Mouse (Mus musculus) midbrain, embryonic 16.5 days (tissue): ENCODE measurements around the gene Ubr2. TPM values are rescaled to one million over a fixed set of nuclear protein-coding genes. Genes with fewer than 3 reads are reported as not detected.

Source experiments
- ATAC-seq: fragments of 200-750 bp; cut with Nextera tagmentation; 2 replicates; pipeline ENCODE4 v1.8.0; 2017; ENCODE audit warnings: moderate TSS enrichment
- H3K27ac ChIP-seq: fragments of 300-500 bp; sonication (generic); 2 replicates; pipeline ENCODE4 v1.5.1; 2014; ENCODE audit warnings: mild to moderate bottlenecking, low read length, mixed read lengths
- H3K27me3 ChIP-seq: fragments of 300-500 bp; sonication (generic); 2 replicates; pipeline ENCODE4 v1.6.1; 2014; ENCODE audit warnings: low read depth, low read length, mixed read lengths; ENCODE audit not compliant: control insufficient read depth, insufficient read depth
- H3K36me3 ChIP-seq: fragments of 300-500 bp; sonication (generic); 2 replicates; pipeline ENCODE4 v1.6.1; 2014; ENCODE audit warnings: mild to moderate bottlenecking, low read length, moderate library complexity, mixed read lengths; ENCODE audit not compliant: control insufficient read depth, insufficient read depth
- H3K4me1 ChIP-seq: fragments of 300-500 bp; sonication (generic); 2 replicates; pipeline ENCODE4 v1.6.1; 2014; ENCODE audit warnings: mild to moderate bottlenecking, low read length, mixed read lengths; ENCODE audit not compliant: control insufficient read depth, insufficient read depth
- H3K4me2 ChIP-seq: fragments of 300-500 bp; sonication (generic); 2 replicates; pipeline ENCODE4 v1.6.1; 2014; ENCODE audit warnings: mild to moderate bottlenecking, low read length, mixed read lengths
- H3K4me3 ChIP-seq: fragments of 300-500 bp; sonication (generic); 2 replicates; pipeline ENCODE4 v1.5.1; 2014; ENCODE audit warnings: low read depth, mild to moderate bottlenecking, low read length, moderate library complexity, mixed read lengths
- H3K9ac ChIP-seq: fragments of 300-500 bp; sonication (generic); 2 replicates; pipeline ENCODE4 v1.6.1; 2014; ENCODE audit warnings: low read depth, low read length, mixed read lengths
- H3K9me3 ChIP-seq: fragments of 300-500 bp; sonication (generic); replicated peaks from 2 replicates; pipeline ENCODE4 v1.6.1; 2014; ENCODE audit warnings: mild to moderate bottlenecking, low read length, mixed read lengths; ENCODE audit not compliant: control insufficient read depth, poor library complexity, severe bottlenecking
- WGBS: fragments of 180-500 bp; shearing (Covaris S2); extraction: QIAGEN DNeasy Blood & Tissue Kit; methylation state at CpG from one replicate; pipeline ENCODE4 v1.1.7; 2014; 5-methylcytosine and 5-hydroxymethylcytosine counted together
- polyA plus RNA-seq: library from polyadenylated mRNA; unstranded; fragments of >200 nt; fragmentation: Nextera tagmentation; extraction: Ambion mirVana; gene quantifications from 2 replicates; pipeline ENCODE4 v1.2.1, GENCODE M21; 2015

Gene Ubr2
- polyA plus RNA-seq, 1 experiment from 2014 or later = 14.3 TPM

GRCm38 (mm10) chr17:46962153-46962552, 48.2 kb downstream of the Ubr2 start:
- Histone ChIP-seq H3K27me3 (no peaks in the 10 kb centered on the region), H3K9ac (no peak overlapping the region), H3K4me2 (no peak overlapping the region), H3K36me3 (peaks cover 64% of the 10 kb centered on the region), H3K27ac (no peak overlapping the region), H3K4me3 (no peak overlapping the region), H3K4me1 (no peaks in the 10 kb centered on the region), H3K9me3 (no peaks in the 10 kb centered on the region)
- ATAC-seq = no peak
- WGBS = 86% methylated on average over 3 of the region's 3 CpGs

DNA sequence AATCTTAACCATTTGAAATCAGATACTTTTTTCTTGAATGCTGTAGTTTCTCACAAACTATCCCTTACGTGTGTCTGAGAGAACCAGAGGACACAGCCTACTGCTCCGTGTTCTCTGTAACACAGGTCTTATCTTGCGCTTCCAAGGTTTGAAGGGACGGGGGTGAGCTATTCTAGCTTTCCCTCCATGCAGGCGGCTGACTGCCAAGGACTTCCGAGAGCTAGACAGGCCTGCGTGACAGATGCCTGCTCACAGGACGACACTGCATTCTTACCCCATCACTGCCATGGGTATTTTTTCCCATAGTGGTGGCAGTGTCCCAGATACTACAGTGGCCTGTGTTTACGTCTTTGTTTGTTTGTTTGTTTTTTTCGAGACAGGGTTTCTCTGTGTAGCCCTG, 50.1 kb downstream of the Ubr2 start:
- WGBS = 94% methylated on average over 10 of the region's 10 CpGs
- no peak for ATAC-seq
- no peak overlapping the region for H3K27ac ChIP-seq
- no peak overlapping the region for H3K9ac ChIP-seq
- no peak overlapping the region for H3K4me3 ChIP-seq
- no peaks in the 10 kb centered on the region for H3K4me1 ChIP-seq
- H3K4me2 ChIP-seq = no peak overlapping the region
- H3K27me3 ChIP-seq = no peaks in the 10 kb centered on the region
- no peaks in the 10 kb centered on the region for H3K9me3 ChIP-seq
- H3K36me3 ChIP-seq = peaks cover 66% of the 10 kb centered on the region

GRCm38 (mm10) chr17:46958045-46958444, 52.3 kb downstream of the Ubr2 start:
- Histone ChIP-seq H3K4me2 (no peak overlapping the region), H3K27ac (no peak overlapping the region), H3K4me1 (no peaks in the 10 kb centered on the region), H3K27me3 (no peaks in the 10 kb centered on the region), H3K9me3 (no peaks in the 10 kb centered on the region), H3K4me3 (no peak overlapping the region), H3K36me3 (peaks cover 71% of the 10 kb centered on the region), H3K9ac (no peak overlapping the region)
- no peak for ATAC-seq
- WGBS = 91% methylated on average over 2 of the region's 2 CpGs

DNA sequence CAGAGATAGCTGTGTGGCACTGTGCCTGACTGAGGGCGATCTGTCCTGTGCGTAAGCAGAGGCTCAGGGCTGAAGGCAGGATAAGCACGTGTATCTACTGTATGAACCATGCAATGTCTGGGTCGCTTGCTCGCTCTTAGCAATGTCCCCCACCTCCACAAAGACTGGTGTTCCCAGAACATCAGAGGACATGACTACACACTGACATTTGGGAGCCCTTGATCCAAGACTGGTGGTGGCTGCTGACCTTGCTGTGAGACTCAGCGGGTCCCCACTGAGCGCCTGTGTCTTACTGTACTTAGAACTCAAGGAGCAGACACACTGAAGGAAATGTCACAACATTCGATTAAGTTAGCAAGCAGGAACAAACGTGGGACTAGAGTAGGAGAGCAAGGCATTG, 64.1 kb downstream of the Ubr2 start:
- peaks cover 47% of the 10 kb centered on the region for H3K36me3 ChIP-seq
- no peaks in the 10 kb centered on the region for H3K27me3 ChIP-seq
- 96% methylated on average over 9 of the region's 9 CpGs for WGBS
- H3K4me3 ChIP-seq = no peak overlapping the region
- no peaks in the 10 kb centered on the region for H3K4me1 ChIP-seq
- no peak for ATAC-seq
- no peak overlapping the region for H3K9ac ChIP-seq
- H3K27ac ChIP-seq = no peak overlapping the region
- H3K4me2 ChIP-seq = no peak overlapping the region
- no peaks in the 10 kb centered on the region for H3K9me3 ChIP-seq

GRCm38 (mm10) chr17:46942421-46942820, 67.9 kb downstream of the Ubr2 start:
- Histone ChIP-seq H3K4me1 (no peaks in the 10 kb centered on the region), H3K4me3 (no peak overlapping the region), H3K9me3 (no peaks in the 10 kb centered on the region), H3K36me3 (peaks cover 66% of the 10 kb centered on the region), H3K27ac (no peak overlapping the region), H3K4me2 (no peak overlapping the region), H3K9ac (no peak overlapping the region), H3K27me3 (no peaks in the 10 kb centered on the region)
- WGBS = 97% methylated on average over 9 of the region's 9 CpGs
- ATAC-seq = no peak

DNA sequence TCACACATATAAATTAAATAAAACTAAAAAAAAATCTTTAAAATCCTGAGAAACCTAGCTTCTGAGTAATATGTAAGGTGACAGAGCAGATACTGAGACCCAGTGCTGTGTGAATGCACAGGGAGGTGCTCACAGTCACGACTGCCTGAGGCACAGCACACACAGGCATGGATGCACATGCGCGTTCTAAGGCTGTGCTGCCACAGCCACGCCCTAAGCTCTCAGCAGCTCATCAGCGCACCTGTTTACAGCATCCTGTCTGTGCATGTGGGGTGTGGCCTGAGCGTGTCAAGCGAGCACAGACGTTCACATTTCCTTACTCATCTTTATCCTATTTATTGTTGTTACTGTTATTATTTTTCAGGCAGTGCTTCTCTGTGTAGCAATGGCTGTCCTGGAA, 69.9 kb downstream of the Ubr2 start:
- Histone ChIP-seq H3K9me3 (no peaks in the 10 kb centered on the region), H3K9ac (no peak overlapping the region), H3K36me3 (peaks cover 64% of the 10 kb centered on the region), H3K4me1 (no peaks in the 10 kb centered on the region), H3K27me3 (no peaks in the 10 kb centered on the region), H3K4me3 (no peak overlapping the region), H3K4me2 (no peak overlapping the region), H3K27ac (no peak overlapping the region)
- no peak for ATAC-seq
- 94% methylated on average over 8 of the region's 8 CpGs for WGBS

GRCm38 (mm10) chr17:46933557-46934348, 76.6 kb downstream of the Ubr2 start:
- ATAC-seq = no peak

DNA sequence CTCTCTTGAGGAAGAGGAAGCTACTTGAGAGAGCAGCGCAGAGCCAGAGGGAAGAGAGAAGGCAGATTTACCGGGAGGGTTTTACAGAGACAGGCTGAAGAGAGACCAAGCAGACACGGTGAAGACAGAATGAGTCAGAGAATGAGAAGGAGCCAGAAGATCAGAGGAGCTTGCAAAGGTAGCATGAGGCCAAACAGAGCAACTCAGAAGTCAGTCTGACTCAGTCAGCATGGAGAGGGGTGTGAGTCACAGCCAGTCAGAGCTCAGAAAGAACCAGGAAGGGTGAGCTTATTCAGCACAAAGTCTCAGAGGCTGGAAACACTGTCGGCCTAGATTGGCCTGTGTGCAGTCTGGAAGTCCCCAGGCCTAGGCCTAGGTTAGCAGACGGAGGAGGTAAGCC, 77.4 kb downstream of the Ubr2 start:
- WGBS = 95% methylated on average over 5 of the region's 5 CpGs
- H3K9ac ChIP-seq = no peak overlapping the region
- no peak overlapping the region for H3K4me3 ChIP-seq
- ATAC-seq = no peak
- H3K36me3 ChIP-seq = peaks cover 64% of the 10 kb centered on the region
- H3K27me3 ChIP-seq = no peaks in the 10 kb centered on the region
- no peaks in the 10 kb centered on the region for H3K4me1 ChIP-seq
- no peaks in the 10 kb centered on the region for H3K9me3 ChIP-seq
- no peak overlapping the region for H3K4me2 ChIP-seq
- H3K27ac ChIP-seq = no peak overlapping the region

More at GRCm38 (mm10) chr17:46933557-46934348, 76.6 kb downstream of the Ubr2 start:
- Histone ChIP-seq H3K4me1 (no peaks in the 10 kb centered on the region), H3K4me2 (no peak overlapping the region), H3K27me3 (no peaks in the 10 kb centered on the region), H3K9me3 (no peaks in the 10 kb centered on the region), H3K4me3 (no peak overlapping the region), H3K9ac (no peak overlapping the region), H3K27ac (no peak overlapping the region), H3K36me3 (peaks cover 69% of the 10 kb centered on the region)
- 85% methylated on average over 19 of the region's 19 CpGs for WGBS

- 94% methylated on average over 7 of the region's 7 CpGs for WGBS
- H3K4me3 ChIP-seq = no peak overlapping the region
- H3K36me3 ChIP-seq = peaks cover 43% of the 10 kb centered on the region
Measured at GRCm38 (mm10) chr17:46929897-46930296, 80.5 kb downstream of the Ubr2 start.

More at GRCm38 (mm10) chr17:46929897-46930296, 80.5 kb downstream of the Ubr2 start:
- Histone ChIP-seq H3K9me3 (no peaks in the 10 kb centered on the region), H3K9ac (no peak overlapping the region), H3K27me3 (no peaks in the 10 kb centered on the region), H3K27ac (no peak overlapping the region), H3K4me2 (no peak overlapping the region), H3K4me1 (no peaks in the 10 kb centered on the region)
- ATAC-seq = no peak
